Mouse (Mus musculus) CH12.LX (cell line): Measurements from ENCODE around the gene Ezr. TPM values are rescaled to one million over a fixed set of nuclear protein-coding genes. Genes with fewer than 3 reads are reported as not detected.
"Not testable (repeated sequence)": the region's sequence is repeated elsewhere in the genome, so short reads cannot be mapped to it uniquely, and the experiment has no call there.

Experiments used
- DNase-seq: peaks from one replicate; pipeline ENCODE4 v3.0.0-alpha.2; 2013; ENCODE audit errors: extremely low read depth
- H3K27ac ChIP-seq: 2 replicates; pipeline ENCODE4 v1.5.1; 2012; ENCODE audit warnings: low read depth, mild to moderate bottlenecking, control low read depth, moderate library complexity; ENCODE audit not compliant: insufficient read depth
- H3K27me3 ChIP-seq: replicated peaks from 2 replicates; pipeline ENCODE3; 2012; ENCODE audit warnings: inconsistent platforms
- H3K36me3 ChIP-seq, 2 experiments: replicated peaks in 1 of 2; 2 replicates each; pipeline versions ENCODE3 to v1.6.1; 2012; ENCODE audit warnings: inconsistent platforms in 1 of 2, low read length in 1 of 2, mild to moderate bottlenecking in 1 of 2, mixed read lengths in 1 of 2, moderate library complexity in 1 of 2; ENCODE audit not compliant: control insufficient read depth in 1 of 2, insufficient read depth in 1 of 2
- H3K4me1 ChIP-seq, 2 experiments: 2 replicates each; pipeline ENCODE4 v1.6.1; 2012; ENCODE audit warnings: inconsistent platforms in 1 of 2, moderate library complexity in 1 of 2; ENCODE audit not compliant: insufficient read depth in 2 of 2, control insufficient read depth in 1 of 2
- H3K4me2 ChIP-seq: 2 replicates; pipeline ENCODE4 v1.6.1; 2012; ENCODE audit warnings: low read depth, mild to moderate bottlenecking, control low read depth; ENCODE audit not compliant: poor library complexity, insufficient read depth, severe bottlenecking
- H3K4me3 ChIP-seq, 3 experiments: fragments of 150-350 bp in 1 of 3; sonication (generic) in 1 of 3; replicated peaks in 1 of 3; 2 replicates each; pipeline versions ENCODE3 to v1.5.1; 2011 to 2012; ENCODE audit warnings: low read depth in 2 of 3, low read length in 2 of 3, mild to moderate bottlenecking in 2 of 3, moderate library complexity in 2 of 3, control low read depth in 1 of 3, improper control_type of control experiment in 1 of 3, inconsistent platforms in 1 of 3, mixed read lengths in 1 of 3; ENCODE audit not compliant: poor library complexity in 1 of 3
- H3K79me2 ChIP-seq: replicated peaks from 2 replicates; pipeline ENCODE4 v1.6.1; 2012; ENCODE audit warnings: mild to moderate bottlenecking, moderate library complexity; ENCODE audit not compliant: control insufficient read depth, poor library complexity, insufficient read depth, severe bottlenecking; ENCODE audit errors: extremely low read depth
- H3K9ac ChIP-seq: 2 replicates; pipeline ENCODE4 v1.6.1; 2012; ENCODE audit warnings: low read depth, mild to moderate bottlenecking, control low read depth, moderate library complexity; ENCODE audit not compliant: insufficient read depth
- H3K9me3 ChIP-seq: replicated peaks from 2 replicates; pipeline ENCODE3; 2012; ENCODE audit warnings: low read length, inconsistent platforms, mixed read lengths
- E2F4 ChIP-seq: IDR thresholded peaks from 2 replicates; pipeline ENCODE4 v1.6.1; 2011; ENCODE audit warnings: low read depth, low read length, improper control_type of control experiment; ENCODE audit not compliant: insufficient replicate concordance
- ELF1 ChIP-seq: IDR thresholded peaks from 2 replicates; pipeline ENCODE4 v1.6.1; 2014; ENCODE audit warnings: low read depth, mild to moderate bottlenecking, inconsistent platforms, low read length, improper control_type of control experiment
- ETS1 ChIP-seq: conservative IDR thresholded peaks from 2 replicates; pipeline ENCODE4 v1.6.1; 2012; ENCODE audit warnings: low read depth, mild to moderate bottlenecking, inconsistent platforms, low read length, improper control_type of control experiment, moderate library complexity
- GABPA ChIP-seq: IDR thresholded peaks from 2 replicates; pipeline ENCODE4 v1.6.1; 2012; ENCODE audit warnings: low read depth, low read length, improper control_type of control experiment, inconsistent platforms; ENCODE audit not compliant: insufficient replicate concordance
- MAFK ChIP-seq: IDR thresholded peaks from 2 replicates; pipeline ENCODE4 v1.6.1; 2011; ENCODE audit warnings: low read length, improper control_type of control experiment; ENCODE audit not compliant: insufficient replicate concordance
- MAZ ChIP-seq: IDR thresholded peaks from 2 replicates; pipeline ENCODE4 v1.6.1; 2012; ENCODE audit warnings: low read depth, mild to moderate bottlenecking, inconsistent platforms, low read length, improper control_type of control experiment, moderate library complexity
- MEF2A ChIP-seq: IDR thresholded peaks from 2 replicates; pipeline ENCODE4 v1.6.1; 2014; ENCODE audit warnings: low read depth, mild to moderate bottlenecking, inconsistent platforms, low read length, improper control_type of control experiment, borderline replicate concordance
- MXI1 ChIP-seq: IDR thresholded peaks from 2 replicates; pipeline ENCODE4 v1.6.1; 2011; ENCODE audit warnings: mild to moderate bottlenecking, low read depth, low read length, improper control_type of control experiment
- POLR2AphosphoS2 ChIP-seq: IDR thresholded peaks from 2 replicates; pipeline ENCODE4 v1.6.1; 2011; ENCODE audit warnings: low read depth, low read length, improper control_type of control experiment
- TCF12 ChIP-seq: IDR thresholded peaks from 2 replicates; pipeline ENCODE4 v1.6.1; 2014; ENCODE audit warnings: low read depth, mild to moderate bottlenecking, inconsistent platforms, low read length, improper control_type of control experiment
- USF1 ChIP-seq: IDR thresholded peaks from 2 replicates; pipeline ENCODE4 v1.6.1; 2014; ENCODE audit warnings: low read depth, mild to moderate bottlenecking, inconsistent platforms, low read length, improper control_type of control experiment
- ZKSCAN1 ChIP-seq: IDR thresholded peaks from 2 replicates; pipeline ENCODE4 v1.6.1; 2012; ENCODE audit warnings: low read depth, inconsistent platforms, low read length, improper control_type of control experiment, borderline replicate concordance
- ZMIZ1 ChIP-seq: IDR thresholded peaks from 2 replicates; pipeline ENCODE4 v1.6.1; 2012; ENCODE audit warnings: low read depth, mild to moderate bottlenecking, inconsistent platforms, low read length, improper control_type of control experiment
- dilution Hi-C: fragments of 300-500 bp; cut with MboI; formaldehyde crosslinking; loops from 2 replicates; pipeline ENCODE4 v1.14.3; 2020; ENCODE audit warnings: low sequenced_read_pairs; ENCODE audit not compliant: extremely low pct_unique_long_range_greater_than_20kb, extremely low pct_ligation_motif_present
- in situ Hi-C: fragments of 300-500 bp; cut with MboI; formaldehyde crosslinking; loops from 3 replicates; pipeline ENCODE4 v1.14.3; 2019; ENCODE audit warnings: low sequenced_read_pairs, low pct_ligation_motif_present, low pct_unique_long_range_greater_than_20kb, mixed read lengths
- polyA plus RNA-seq: library from polyadenylated mRNA; unstranded; fragments of >175 nt; gene quantifications from 2 replicates; pipeline ENCODE4 v1.2.1, GENCODE M21; 2012; ENCODE audit warnings: low read depth; ENCODE audit not compliant: insufficient read length
- total RNA-seq, 2 experiments: library from RNA; depleted of rRNA; stranded (reverse); fragments of 300-350 nt in 1 of 2; fragments of >200 nt in 1 of 2; gene quantifications; 2 replicates each; pipeline ENCODE4 v1.2.3; 2012 to 2014

Ezr gene
- total and polyA plus RNA-seq, 3 experiments, result 107 to 207 (median 123) TPM

DNA sequence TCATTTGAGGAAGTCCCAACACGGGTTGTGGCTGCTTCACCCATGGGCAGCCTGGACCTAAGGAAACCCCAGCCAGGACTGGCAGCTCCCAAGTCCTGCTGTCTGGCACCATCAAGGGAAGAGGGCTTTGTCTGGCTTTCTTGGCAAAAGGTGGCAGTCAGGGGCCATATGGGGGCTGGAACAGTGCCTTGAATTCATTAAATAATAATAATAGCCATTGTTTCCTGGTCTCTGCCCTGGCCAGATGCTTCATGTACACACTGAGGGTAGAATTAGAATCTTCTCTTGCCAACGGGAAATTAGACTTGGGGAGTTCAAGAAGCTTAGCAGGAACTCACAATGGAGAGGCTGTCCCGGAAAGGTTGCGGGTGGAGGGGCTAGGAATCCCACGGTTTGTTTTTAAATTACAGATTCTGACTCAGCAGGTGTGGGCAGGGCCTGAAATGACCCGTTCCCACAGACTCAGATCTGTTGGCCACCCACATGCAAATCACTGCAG lies 53.3 kb downstream of the Ezr start:
- H3K4me1 ChIP-seq, result peaks cover 2 to 12% of the 10 kb centered on the region in 2 experiments; a peak in 3 of 4 replicates
- DNase-seq, result no peak
- H3K9me3 ChIP-seq, result no peaks in the 10 kb centered on the region
- H3K27me3 ChIP-seq, result no peaks in the 10 kb centered on the region
- in situ Hi-C loops, result loop anchor here (10.0 kb wide), 1 partner anchor 166 kb away; no protein-coding TSS in a partner anchor
- TF ChIP-seq ETS1 (no peak), USF1 (no peak), MAFK (no peak)
- TF ChIP-seq, all 38 proteins: peak for 0
- H3K4me2 ChIP-seq, result no peak overlapping the region
- no peak overlapping the region for H3K9ac ChIP-seq
- dilution Hi-C loops, result no loop called here
- no peak overlapping the region for H3K4me3 ChIP-seq
- H3K36me3 ChIP-seq, result peaks cover 63 to 75% of the 10 kb centered on the region in 2 experiments
- no peaks in the 10 kb centered on the region; the same call in 1 of the 2 replicates for H3K79me2 ChIP-seq
- no peak overlapping the region for H3K27ac ChIP-seq

DNA sequence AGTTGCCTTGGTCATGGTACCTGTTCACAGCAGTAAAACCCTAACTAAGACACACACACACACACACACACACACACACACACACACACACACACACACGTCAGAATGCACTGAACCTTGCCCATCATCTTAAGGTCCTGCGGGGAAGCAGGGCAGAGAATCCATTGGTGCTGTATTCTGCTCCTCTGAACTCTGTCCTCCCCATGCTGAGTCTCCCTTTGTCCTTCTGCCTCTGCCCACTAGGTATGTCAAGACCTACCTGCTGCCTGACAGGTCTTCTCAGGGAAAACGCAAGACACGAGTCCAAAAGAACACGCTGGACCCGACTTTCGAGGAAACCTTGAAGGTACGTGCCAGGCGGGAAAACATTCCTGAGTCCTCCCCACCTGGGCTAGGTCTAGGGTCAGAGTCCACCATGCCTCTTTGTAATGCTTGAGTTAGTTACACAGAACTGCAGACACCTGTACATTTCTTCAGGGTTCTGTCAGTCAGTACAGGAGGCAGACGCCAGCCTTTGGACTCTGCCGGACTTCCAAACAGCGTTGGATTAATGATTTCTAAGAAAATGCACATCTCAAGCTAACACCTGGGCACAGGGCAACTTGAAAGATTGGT lies 54.5 kb downstream of the Ezr start:
- no peaks in the 10 kb centered on the region; the same call in 1 of the 2 replicates for H3K79me2 ChIP-seq
- peaks cover 55 to 69% of the 10 kb centered on the region in 2 experiments for H3K36me3 ChIP-seq
- H3K27ac ChIP-seq, result no peak overlapping the region
- no peak overlapping the region for H3K4me3 ChIP-seq
- no peak overlapping the region for H3K9ac ChIP-seq
- TF ChIP-seq GABPA, result no peak
- no peak for TF ChIP-seq ZKSCAN1
- TF ChIP-seq ETS1, result no peak
- no peak for TF ChIP-seq MXI1
- no peak for TF ChIP-seq TCF12
- TF ChIP-seq MAFK, result no peak
- no peak for TF ChIP-seq E2F4
- TF ChIP-seq POLR2AphosphoS2, result no peak
- TF ChIP-seq USF1, result no peak
- TF ChIP-seq MAZ, result no peak
- no peak for TF ChIP-seq MEF2A
- no peak for TF ChIP-seq ZMIZ1
- no peak for TF ChIP-seq ELF1
- H3K9me3 ChIP-seq, result no peaks in the 10 kb centered on the region
- in situ Hi-C loops, result loop anchor here (10.0 kb wide), 1 partner anchor 167 kb away; no protein-coding TSS in a partner anchor
- no peak for DNase-seq
- peaks cover 2 to 12% of the 10 kb centered on the region in 2 experiments; a peak in 3 of 4 replicates for H3K4me1 ChIP-seq
- dilution Hi-C loops, result no loop called here
- no peak overlapping the region for H3K4me2 ChIP-seq
- no peaks in the 10 kb centered on the region for H3K27me3 ChIP-seq

DNA sequence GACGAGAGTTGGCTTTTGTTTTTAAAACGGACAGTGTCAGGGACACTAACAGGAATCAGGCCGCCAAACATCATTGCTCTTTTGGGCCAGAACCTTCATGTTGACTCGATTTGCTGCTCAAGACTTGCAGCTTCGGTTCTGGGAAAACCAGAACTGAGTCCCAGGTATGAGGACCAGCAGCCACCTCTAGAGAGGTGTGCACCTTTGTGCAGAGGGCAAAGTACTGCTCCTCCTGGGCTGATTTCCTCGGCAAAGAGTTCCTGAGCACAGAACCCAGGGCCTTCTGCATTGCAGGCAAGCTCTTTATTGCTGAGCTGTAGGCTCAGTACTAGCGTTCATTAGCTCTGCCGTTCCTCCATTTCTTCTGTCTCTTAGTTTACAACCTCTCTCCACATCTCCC lies 68.6 kb downstream of the Ezr start:
- peaks cover 5 to 19% of the 10 kb centered on the region in 2 experiments for H3K36me3 ChIP-seq
- H3K9ac ChIP-seq, H3K27me3 ChIP-seq, H3K4me2 ChIP-seq, H3K27ac ChIP-seq, H3K79me2 ChIP-seq, in situ Hi-C loops, DNase-seq, H3K9me3 ChIP-seq, dilution Hi-C loops, H3K4me1 ChIP-seq, H3K4me3 ChIP-seq: not testable (repeated sequence)

DNA sequence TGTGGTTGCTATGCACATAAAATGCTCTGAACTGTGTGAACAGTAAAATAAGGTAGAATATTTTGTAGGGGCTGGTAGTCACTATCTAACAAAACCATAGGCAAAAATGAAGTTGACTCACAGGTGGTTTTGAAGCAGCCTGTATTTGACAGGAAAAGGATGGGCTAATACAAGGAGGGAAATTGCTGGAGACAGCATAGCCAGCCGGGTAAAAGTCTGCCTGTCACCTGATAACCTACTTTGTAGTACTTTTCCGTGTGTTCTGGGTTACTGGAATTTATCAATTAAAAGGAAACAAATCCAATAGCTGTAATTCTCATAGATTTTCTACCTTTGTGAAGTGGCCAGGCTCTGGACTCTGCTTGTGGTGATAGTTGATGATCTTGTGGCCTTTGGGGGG lies 69.1 kb downstream of the Ezr start:
- H3K27me3 ChIP-seq, H3K27ac ChIP-seq, H3K4me2 ChIP-seq, H3K9me3 ChIP-seq, H3K79me2 ChIP-seq, H3K4me3 ChIP-seq, in situ Hi-C loops, H3K9ac ChIP-seq, H3K4me1 ChIP-seq, dilution Hi-C loops, DNase-seq: not testable (repeated sequence)
- peaks cover 5 to 20% of the 10 kb centered on the region in 2 experiments for H3K36me3 ChIP-seq
